Comparison of ENCODE assay signal across 10 mouse cellular contexts in the genomic region with DNA sequence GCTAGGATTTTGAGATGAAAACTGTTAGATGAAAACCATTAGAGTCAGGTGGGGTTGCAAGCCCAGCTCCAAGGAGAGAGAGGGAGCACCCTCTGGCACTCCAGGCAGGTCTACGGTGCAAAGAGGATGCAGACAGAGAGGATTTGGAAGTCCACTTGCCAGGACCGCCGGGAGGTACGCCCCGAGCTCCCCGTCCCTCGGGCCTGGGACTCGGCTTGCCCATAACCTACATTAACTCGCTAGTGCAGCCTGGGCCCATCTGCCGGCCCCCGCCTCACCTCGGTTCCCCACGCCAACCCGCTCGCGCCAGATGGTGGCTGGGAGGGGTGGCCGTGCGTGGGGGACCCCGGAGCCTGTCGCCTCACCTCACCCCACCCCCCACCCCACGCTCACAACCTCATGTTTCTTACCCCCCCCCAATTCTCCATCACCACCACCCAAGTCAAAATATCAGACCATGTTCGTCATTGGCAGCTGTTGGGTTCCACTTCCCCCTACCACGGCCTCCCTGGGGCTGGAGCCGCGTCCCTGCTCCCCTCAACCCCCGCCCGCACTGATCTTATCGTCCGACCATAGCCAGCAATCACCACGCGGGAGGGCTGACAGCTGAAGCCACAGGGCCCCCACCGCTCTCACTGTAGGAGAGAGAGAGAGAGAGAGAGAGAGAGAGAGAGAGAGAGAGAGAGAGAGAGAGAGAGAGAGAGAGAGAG. TPM values are rescaled to one million over a fixed set of nuclear protein-coding genes. Genes with fewer than 3 reads are reported as not detected.
DNase-seq lines count a peak whose midpoint lies in the region; ATAC-seq lines count a peak whose summit lies in the region.
"Had no signal": no experiment of that assay in that cellular context is flagged by ENCODE, and none has a peak within 500 bp of the region (broad histone marks: within the 10 kb centered on the region; RNA-seq: fewer than 3 reads in every experiment).

No protein-coding gene starts in this region.

- no peaks in the 10 kb centered on the region for H3K36me3 ChIP-seq in embryonic facial prominence, embryonic 10.5 days (replicated peaks)
- no peaks in the 10 kb centered on the region for H3K36me3 ChIP-seq in hindbrain, embryonic 16.5 days (ENCODE audit: control insufficient read depth, insufficient read depth, low read length)
- H3K36me3 ChIP-seq in midbrain, embryonic 12.5 days: no peaks in the 10 kb centered on the region

- no peak overlapping the region; the same call in 1 of the 2 replicates for H3K27ac ChIP-seq in embryonic facial prominence, embryonic 10.5 days (replicated peaks)
- H3K27ac ChIP-seq in hindbrain, embryonic 16.5 days (ENCODE audit: low read depth, low read length): no peak overlapping the region
- no peak overlapping the region for H3K27ac ChIP-seq in midbrain, embryonic 12.5 days (replicated peaks)
- H3K27ac ChIP-seq: macrophage had no signal

- peak overlapping the region; percentile 61 for H3K4me3 ChIP-seq in embryonic facial prominence, embryonic 10.5 days
- H3K4me3 ChIP-seq in hindbrain, embryonic 16.5 days (ENCODE audit: low read length): no peak overlapping the region; the same call in 1 of the 2 replicates
- peak overlapping the region; percentile 42 for H3K4me3 ChIP-seq in midbrain, embryonic 12.5 days

- peak; percentile 61 to 73 for DNase-seq in cerebellum, postnatal 10 days
- peak; percentile 46 for DNase-seq in embryonic facial prominence, embryonic 10.5 days (ENCODE audit: low spot score)
- DNase-seq in frontal cortex, postnatal 14 days (ENCODE audit: low spot score in 2 of 2): no peak
- DNase-seq in cerebellum, adult 18-20 months: no peak
- no peak for DNase-seq in frontal cortex, postnatal 25 days (ENCODE audit: low spot score in 2 of 2)
- DNase-seq: cerebellum, adult 11 months had no signal

- H3K27me3 ChIP-seq in embryonic facial prominence, embryonic 10.5 days (replicated peaks; ENCODE audit: low read depth, poor library complexity, severe bottlenecking): peaks cover 100% of the 10 kb centered on the region
- H3K27me3 ChIP-seq in hindbrain, embryonic 16.5 days (replicated peaks; ENCODE audit: control insufficient read depth, insufficient read depth, low read length): peaks cover 45% of the 10 kb centered on the region
- H3K27me3 ChIP-seq in midbrain, embryonic 12.5 days: peaks cover 99% of the 10 kb centered on the region

- 2% methylated on average over 32 of the region's 32 CpGs for WGBS in embryonic facial prominence, embryonic 10.5 days
- WGBS in hindbrain, embryonic 16.5 days: 3% methylated on average over 30 of the region's 32 CpGs
- WGBS in midbrain, embryonic 12.5 days: 3% methylated on average over 30 of the region's 32 CpGs

- peak overlapping the region; percentile 82 for H3K4me2 ChIP-seq in hindbrain, embryonic 16.5 days (ENCODE audit: low read length)
- H3K4me2 ChIP-seq in midbrain, embryonic 12.5 days (replicated peaks): peak overlapping the region; percentile 64

- H3K4me1 ChIP-seq in embryonic facial prominence, embryonic 10.5 days: peaks cover 61% of the 10 kb centered on the region
- H3K4me1 ChIP-seq in hindbrain, embryonic 16.5 days (ENCODE audit: control insufficient read depth, insufficient read depth, low read depth, low read length): peaks cover 47% of the 10 kb centered on the region
- peaks cover 59% of the 10 kb centered on the region for H3K4me1 ChIP-seq in midbrain, embryonic 12.5 days

- no peak overlapping the region for H3K9ac ChIP-seq in hindbrain, embryonic 16.5 days (ENCODE audit: low read depth, low read length)
- H3K9ac ChIP-seq in midbrain, embryonic 12.5 days (replicated peaks): no peak overlapping the region

- no peaks in the 10 kb centered on the region for H3K9me3 ChIP-seq in embryonic facial prominence, embryonic 10.5 days
- H3K9me3 ChIP-seq in hindbrain, embryonic 16.5 days (ENCODE audit: control insufficient read depth, low read length): no peaks in the 10 kb centered on the region
- H3K9me3 ChIP-seq in midbrain, embryonic 12.5 days: no peaks in the 10 kb centered on the region

- ATAC-seq in cerebellum, adult (ENCODE audit: insufficient number of reproducible peaks, low FRiP score, low TSS enrichment): no peak
- no peak for ATAC-seq in hindbrain, embryonic 16.5 days
- no peak for ATAC-seq in midbrain, embryonic 12.5 days (ENCODE audit: low FRiP score, low read depth)

RNA-seq across cellular contexts. Expression of a gene that starts 1.6 kb away (rescaled TPM):
- polyA plus RNA-seq in embryonic facial prominence, embryonic 10.5 days (2016; fragmentation: Nextera tagmentation; extraction: Ambion mirVana): 4.4 and 4.6 TPM in 2 replicates
- polyA plus RNA-seq in hindbrain, embryonic 16.5 days (2015; fragmentation: Nextera tagmentation; extraction: Ambion mirVana): 5.3 and 6.0 TPM in 2 replicates
- polyA plus RNA-seq in midbrain, embryonic 12.5 days (2016; fragmentation: Nextera tagmentation; extraction: Ambion mirVana): 4.4 and 5.0 TPM in 2 replicates
- polyA plus RNA-seq: macrophage had no signal

RNA-seq across cellular contexts. Expression of a gene that starts 27.0 kb away (rescaled TPM):
- polyA plus RNA-seq in embryonic facial prominence, embryonic 10.5 days (2016; fragmentation: Nextera tagmentation; extraction: Ambion mirVana): 0.90 and 1.1 TPM in 2 replicates
- 12.3 and 14.9 TPM in 2 replicates for polyA plus RNA-seq in hindbrain, embryonic 16.5 days (2015; fragmentation: Nextera tagmentation; extraction: Ambion mirVana)
- polyA plus RNA-seq in midbrain, embryonic 12.5 days (2016; fragmentation: Nextera tagmentation; extraction: Ambion mirVana): 0.88 and 1.1 TPM in 2 replicates

RNA-seq across cellular contexts. Expression of a gene that starts 35.5 kb away (rescaled TPM):
- 23.1 and 25.1 TPM in 2 replicates for polyA plus RNA-seq in embryonic facial prominence, embryonic 10.5 days (2016; fragmentation: Nextera tagmentation; extraction: Ambion mirVana)
- polyA plus RNA-seq in hindbrain, embryonic 16.5 days (2015; fragmentation: Nextera tagmentation; extraction: Ambion mirVana): 28.2 and 30.4 TPM in 2 replicates
- 25.9 and 26.9 TPM in 2 replicates for polyA plus RNA-seq in midbrain, embryonic 12.5 days (2016; fragmentation: Nextera tagmentation; extraction: Ambion mirVana)

RNA-seq across cellular contexts. Expression of a gene that starts 52.9 kb away (rescaled TPM):
- polyA plus RNA-seq in embryonic facial prominence, embryonic 10.5 days (2016; fragmentation: Nextera tagmentation; extraction: Ambion mirVana): 0.74 and 2.5 TPM in 2 replicates
- polyA plus RNA-seq in hindbrain, embryonic 16.5 days (2015; fragmentation: Nextera tagmentation; extraction: Ambion mirVana): 48.2 and 56.9 TPM in 2 replicates
- 3.9 and 4.7 TPM in 2 replicates for polyA plus RNA-seq in midbrain, embryonic 12.5 days (2016; fragmentation: Nextera tagmentation; extraction: Ambion mirVana)

Comparison
In these comparisons a context has a peak if more than half of its experiments do, and no peak if none do; other contexts are left out.
1. DNase-seq: peak in cerebellum, postnatal 10 days (2 of 2) and embryonic facial prominence, embryonic 10.5 days (single experiment); none in frontal cortex, postnatal 14 days (0 of 2), cerebellum, adult 18-20 months (0 of 2) and frontal cortex, postnatal 25 days (0 of 2).